Mouse (Mus musculus): ENCODE results near the gene Cgnl1. TPM values are rescaled to one million over a fixed set of nuclear protein-coding genes. Genes with fewer than 3 reads are reported as not detected.

Gene Cgnl1
- polyA plus RNA-seq, 1 experiment from 2014 or later, result 9.8 TPM

- Histone ChIP-seq H3K27me3 (replicated peaks; ENCODE audit: control insufficient read depth, insufficient read depth, low read length) (no peaks in the 10 kb centered on the region), H3K27ac (ENCODE audit: low read depth) (no peak overlapping the region), H3K9ac (ENCODE audit: low read length) (no peak overlapping the region), H3K36me3 (ENCODE audit: control insufficient read depth, insufficient read depth, low read length) (no peaks in the 10 kb centered on the region), H3K4me2 (ENCODE audit: low read length) (no peak overlapping the region), H3K4me1 (replicated peaks; ENCODE audit: control insufficient read depth, insufficient read depth, low read length) (peaks cover 18% of the 10 kb centered on the region), H3K4me3 (ENCODE audit: low read depth, low read length) (no peak overlapping the region), H3K9me3 (ENCODE audit: control insufficient read depth, low read length) (no peaks in the 10 kb centered on the region)
- ATAC-seq (replicated peaks; ENCODE audit: low FRiP score, low TSS enrichment, low read depth), result no peak
- WGBS, result 90% methylated on average over 9 of the region's 9 CpGs
- no peak for DNase-seq (ENCODE audit: low spot score)
Measured at GRCm38 (mm10) chr9:71680381-71680780, 91.0 kb downstream of the Cgnl1 start.

GRCm38 (mm10) chr9:71679103-71679815, 92.1 kb downstream of the Cgnl1 start:
- WGBS, result 68% methylated on average over 11 of the region's 11 CpGs
- Histone ChIP-seq H3K4me3 (ENCODE audit: low read depth, low read length) (no peak overlapping the region), H3K4me1 (replicated peaks; ENCODE audit: control insufficient read depth, insufficient read depth, low read length) (peaks cover 19% of the 10 kb centered on the region), H3K27ac (ENCODE audit: low read depth) (no peak overlapping the region), H3K9ac (ENCODE audit: low read length) (no peak overlapping the region), H3K4me2 (ENCODE audit: low read length) (no peak overlapping the region), H3K36me3 (ENCODE audit: control insufficient read depth, insufficient read depth, low read length) (no peaks in the 10 kb centered on the region), H3K27me3 (replicated peaks; ENCODE audit: control insufficient read depth, insufficient read depth, low read length) (no peaks in the 10 kb centered on the region), H3K9me3 (ENCODE audit: control insufficient read depth, low read length) (no peaks in the 10 kb centered on the region)
- ATAC-seq (replicated peaks; ENCODE audit: low FRiP score, low TSS enrichment, low read depth), result no peak
- DNase-seq (ENCODE audit: low spot score), result no peak

- H3K36me3 ChIP-seq (ENCODE audit: control insufficient read depth, insufficient read depth, low read length), result no peaks in the 10 kb centered on the region
- WGBS, result 23% methylated on average over 5 of the region's 5 CpGs
- ATAC-seq (replicated peaks; ENCODE audit: low FRiP score, low TSS enrichment, low read depth), result no peak
- H3K9ac ChIP-seq (ENCODE audit: low read length), result no peak overlapping the region
- no peaks in the 10 kb centered on the region for H3K9me3 ChIP-seq (ENCODE audit: control insufficient read depth, low read length)
- H3K27ac ChIP-seq (ENCODE audit: low read depth), result peak overlapping the region; percentile 40
- H3K4me2 ChIP-seq (ENCODE audit: low read length), result no peak overlapping the region
- no peaks in the 10 kb centered on the region for H3K27me3 ChIP-seq (replicated peaks; ENCODE audit: control insufficient read depth, insufficient read depth, low read length)
- H3K4me3 ChIP-seq (ENCODE audit: low read depth, low read length), result no peak overlapping the region
- H3K4me1 ChIP-seq (replicated peaks; ENCODE audit: control insufficient read depth, insufficient read depth, low read length), result peaks cover 19% of the 10 kb centered on the region
- no peak for DNase-seq (ENCODE audit: low spot score)
Measured at GRCm38 (mm10) chr9:71676988-71677688, 94.3 kb downstream of the Cgnl1 start.

- WGBS, result 34% methylated on average over 3 of the region's 3 CpGs
- 0 out of 2 replicates have a peak, but pooled peaks have one; percentile 17 for ATAC-seq (replicated peaks; ENCODE audit: low FRiP score, low TSS enrichment, low read depth)
Measured at GRCm38 (mm10) chr9:71675799-71676414, 95.5 kb downstream of the Cgnl1 start.

GRCm38 (mm10) chr9:71675216-71675615, 96.2 kb downstream of the Cgnl1 start:
- Histone ChIP-seq H3K4me1 (replicated peaks; ENCODE audit: control insufficient read depth, insufficient read depth, low read length) (peaks cover 19% of the 10 kb centered on the region), H3K27ac (ENCODE audit: low read depth) (0 out of 2 replicates have a peak overlapping the region, but pooled peaks have one; percentile 43), H3K9me3 (ENCODE audit: control insufficient read depth, low read length) (no peaks in the 10 kb centered on the region), H3K9ac (ENCODE audit: low read length) (no peak overlapping the region), H3K4me3 (ENCODE audit: low read depth, low read length) (no peak overlapping the region), H3K27me3 (replicated peaks; ENCODE audit: control insufficient read depth, insufficient read depth, low read length) (no peaks in the 10 kb centered on the region), H3K36me3 (ENCODE audit: control insufficient read depth, insufficient read depth, low read length) (no peaks in the 10 kb centered on the region), H3K4me2 (ENCODE audit: low read length) (no peak overlapping the region)
- ATAC-seq (replicated peaks; ENCODE audit: low FRiP score, low TSS enrichment, low read depth) (no peak), DNase-seq (ENCODE audit: low spot score) (no peak)
- WGBS, result 98% methylated on average over 2 of the region's 2 CpGs

More at GRCm38 (mm10) chr9:71675799-71676414, 95.5 kb downstream of the Cgnl1 start:
- no peak for DNase-seq (ENCODE audit: low spot score)
- Histone ChIP-seq H3K4me2 (ENCODE audit: low read length) (no peak overlapping the region), H3K4me1 (replicated peaks; ENCODE audit: control insufficient read depth, insufficient read depth, low read length) (peaks cover 19% of the 10 kb centered on the region), H3K36me3 (ENCODE audit: control insufficient read depth, insufficient read depth, low read length) (no peaks in the 10 kb centered on the region), H3K9me3 (ENCODE audit: control insufficient read depth, low read length) (no peaks in the 10 kb centered on the region), H3K27ac (ENCODE audit: low read depth) (peak overlapping the region; percentile 67), H3K9ac (ENCODE audit: low read length) (no peak overlapping the region), H3K4me3 (ENCODE audit: low read depth, low read length) (no peak overlapping the region), H3K27me3 (replicated peaks; ENCODE audit: control insufficient read depth, insufficient read depth, low read length) (no peaks in the 10 kb centered on the region)

- WGBS, result 31% methylated on average over 5 of the region's 5 CpGs
- Histone ChIP-seq H3K36me3 (ENCODE audit: control insufficient read depth, insufficient read depth, low read length) (no peaks in the 10 kb centered on the region), H3K27me3 (replicated peaks; ENCODE audit: control insufficient read depth, insufficient read depth, low read length) (no peaks in the 10 kb centered on the region), H3K4me3 (ENCODE audit: low read depth, low read length) (no peak overlapping the region), H3K4me1 (replicated peaks; ENCODE audit: control insufficient read depth, insufficient read depth, low read length) (peaks cover 19% of the 10 kb centered on the region), H3K27ac (ENCODE audit: low read depth) (no peak overlapping the region), H3K9ac (ENCODE audit: low read length) (no peak overlapping the region), H3K9me3 (ENCODE audit: control insufficient read depth, low read length) (no peaks in the 10 kb centered on the region), H3K4me2 (ENCODE audit: low read length) (no peak overlapping the region)
- no peak for ATAC-seq (replicated peaks; ENCODE audit: low FRiP score, low TSS enrichment, low read depth)
- DNase-seq (ENCODE audit: low spot score), result no peak
Measured at GRCm38 (mm10) chr9:71674476-71674875, 96.9 kb downstream of the Cgnl1 start.

GRCm38 (mm10) chr9:71672495-71672894, 98.9 kb downstream of the Cgnl1 start:
- H3K36me3 ChIP-seq (ENCODE audit: control insufficient read depth, insufficient read depth, low read length), result no peaks in the 10 kb centered on the region
- no peak overlapping the region for H3K4me2 ChIP-seq (ENCODE audit: low read length)
- no peaks in the 10 kb centered on the region for H3K27me3 ChIP-seq (replicated peaks; ENCODE audit: control insufficient read depth, insufficient read depth, low read length)
- peaks cover 22% of the 10 kb centered on the region for H3K4me1 ChIP-seq (replicated peaks; ENCODE audit: control insufficient read depth, insufficient read depth, low read length)
- no peaks in the 10 kb centered on the region for H3K9me3 ChIP-seq (ENCODE audit: control insufficient read depth, low read length)
- no peak overlapping the region for H3K27ac ChIP-seq (ENCODE audit: low read depth)
- H3K9ac ChIP-seq (ENCODE audit: low read length), result no peak overlapping the region
- ATAC-seq (replicated peaks; ENCODE audit: low FRiP score, low TSS enrichment, low read depth), result no peak
- no peak overlapping the region for H3K4me3 ChIP-seq (ENCODE audit: low read depth, low read length)
- no peak for DNase-seq (ENCODE audit: low spot score)
- WGBS, result 96% methylated on average over 4 of the region's 4 CpGs

- ATAC-seq (replicated peaks; ENCODE audit: low FRiP score, low TSS enrichment, low read depth) (no peak), DNase-seq (ENCODE audit: low spot score) (no peak)
- 50% methylated on average over 5 of the region's 5 CpGs for WGBS
Measured at GRCm38 (mm10) chr9:71670677-71671076, 100.7 kb downstream of the Cgnl1 start.

More at GRCm38 (mm10) chr9:71670677-71671076, 100.7 kb downstream of the Cgnl1 start:
- Histone ChIP-seq H3K27ac (ENCODE audit: low read depth) (no peak overlapping the region), H3K36me3 (ENCODE audit: control insufficient read depth, insufficient read depth, low read length) (no peaks in the 10 kb centered on the region), H3K4me3 (ENCODE audit: low read depth, low read length) (no peak overlapping the region), H3K27me3 (replicated peaks; ENCODE audit: control insufficient read depth, insufficient read depth, low read length) (no peaks in the 10 kb centered on the region), H3K4me2 (ENCODE audit: low read length) (no peak overlapping the region), H3K9ac (ENCODE audit: low read length) (no peak overlapping the region), H3K4me1 (replicated peaks; ENCODE audit: control insufficient read depth, insufficient read depth, low read length) (peaks cover 24% of the 10 kb centered on the region), H3K9me3 (ENCODE audit: control insufficient read depth, low read length) (no peaks in the 10 kb centered on the region)

Measured in intestine, embryonic 14.5 days (tissue).